Mouse (Mus musculus) heart, embryonic 13.5 days (tissue): ENCODE results near the gene Pon2. TPM values are rescaled to one million over a fixed set of nuclear protein-coding genes. Genes with fewer than 3 reads are reported as not detected.
"Not testable (repeated sequence)": the region's sequence is repeated elsewhere in the genome, so short reads cannot be mapped to it uniquely, and the experiment has no call there.

Source experiments
- ATAC-seq: fragments of 200-750 bp; cut with Nextera tagmentation; 2 replicates; pipeline ENCODE4 v1.8.0; 2017; ENCODE audit warnings: moderate TSS enrichment; ENCODE audit not compliant: insufficient number of reproducible peaks, low FRiP score, low TSS enrichment; ENCODE audit errors: extremely low read depth
- H3K27ac ChIP-seq: fragments of 300-500 bp; sonication (generic); replicated peaks from 2 replicates; pipeline ENCODE4 v1.5.1; 2015; ENCODE audit warnings: moderate library complexity, mild to moderate bottlenecking, inconsistent platforms
- H3K27me3 ChIP-seq: fragments of 300-500 bp; sonication (generic); replicated peaks from 2 replicates; pipeline ENCODE4 v1.6.1; 2015; ENCODE audit warnings: mild to moderate bottlenecking, inconsistent platforms
- H3K36me3 ChIP-seq: fragments of 300-500 bp; sonication (generic); 2 replicates; pipeline ENCODE4 v1.6.1; 2015; ENCODE audit warnings: mild to moderate bottlenecking, inconsistent platforms
- H3K4me1 ChIP-seq: fragments of 300-500 bp; sonication (generic); 2 replicates; pipeline ENCODE4 v1.6.1; 2015; ENCODE audit warnings: inconsistent platforms
- H3K4me2 ChIP-seq: fragments of 300-500 bp; sonication (generic); 2 replicates; pipeline ENCODE4 v1.6.1; 2015; ENCODE audit warnings: inconsistent platforms, mild to moderate bottlenecking, moderate library complexity
- H3K4me3 ChIP-seq: fragments of 300-500 bp; sonication (generic); 2 replicates; pipeline ENCODE4 v1.5.1; 2015; ENCODE audit warnings: moderate library complexity, mild to moderate bottlenecking, inconsistent platforms
- H3K9ac ChIP-seq: fragments of 300-500 bp; sonication (generic); 2 replicates; pipeline ENCODE4 v1.6.1; 2015; ENCODE audit warnings: inconsistent platforms, mild to moderate bottlenecking, moderate library complexity
- H3K9me3 ChIP-seq: fragments of 300-500 bp; sonication (generic); 2 replicates; pipeline ENCODE4 v1.6.1; 2016; ENCODE audit warnings: inconsistent platforms
- WGBS: fragments of 180-500 bp; shearing (Covaris S2); methylation state at CpG from one replicate; pipeline ENCODE4 v1.1.7; 2015; ENCODE audit warnings: mixed read lengths; 5-methylcytosine and 5-hydroxymethylcytosine counted together
- polyA plus RNA-seq: library from polyadenylated mRNA; unstranded; fragments of >200 nt; fragmentation: Nextera tagmentation; extraction: Ambion mirVana; gene quantifications from 2 replicates; pipeline ENCODE4 v1.2.1, GENCODE M21; 2015

Pon2 gene
- polyA plus RNA-seq, 1 experiment from 2014 or later, result 37.2 TPM

DNA sequence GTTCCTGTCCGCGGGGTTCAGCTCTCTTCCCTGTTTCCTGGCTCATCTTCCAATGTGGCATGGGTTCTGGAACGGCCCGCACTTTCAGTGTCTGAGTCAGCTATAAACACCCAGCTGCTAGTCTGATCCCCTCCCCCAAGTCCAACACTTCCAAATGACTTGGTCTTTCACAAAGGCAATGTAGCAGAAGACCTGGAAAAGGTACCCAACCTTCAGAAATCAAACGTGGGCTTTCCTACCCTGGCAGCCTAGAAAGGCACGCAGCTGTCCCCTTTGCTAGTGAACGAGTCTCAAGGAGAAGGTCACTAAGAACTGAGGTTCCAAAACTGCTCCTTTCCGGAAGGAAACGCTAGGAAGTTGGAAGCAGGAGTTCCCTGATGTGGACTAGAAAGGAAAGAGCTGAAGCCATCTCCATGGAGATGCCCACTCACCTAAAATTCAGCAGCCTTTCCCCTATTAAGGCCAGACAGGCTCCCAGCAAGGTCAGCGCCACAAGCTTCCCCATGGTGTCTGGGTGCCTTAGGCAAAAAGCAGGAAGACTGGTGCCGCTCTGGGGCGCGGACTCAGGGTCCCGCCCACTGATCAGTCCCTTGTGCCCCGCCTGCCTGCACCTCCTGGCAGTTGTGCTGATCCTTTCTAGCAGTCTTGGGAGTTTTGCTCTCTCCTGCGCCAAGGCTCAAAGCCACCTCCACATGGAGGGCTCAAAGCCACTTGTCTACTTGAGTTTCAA lies 42.4 kb downstream of the Pon2 start, which contains the start of gene Pon3:
Pon3 (minus strand) TSS at position 565 of the 730 bp plus-strand sequence.
- Histone ChIP-seq H3K4me3 (peak within 1 kb of the TSS; percentile 64), H3K4me2 (peak within 1 kb of the TSS; percentile 75), H3K9ac (peak within 1 kb of the TSS; percentile 82), H3K27ac (peak within 1 kb of the TSS; percentile 73), H3K9me3 (no peaks in the 10 kb centered on the region), H3K4me1 (peaks cover 20% of the 10 kb centered on the region), H3K36me3 (peaks cover 6% of the 10 kb centered on the region; the same call in 1 of the 2 replicates), H3K27me3 (no peaks in the 10 kb centered on the region)
- peak; percentile 71; the same call in 1 of the 2 replicates for ATAC-seq
- 3% methylated on average over 16 of the region's 16 CpGs for WGBS

DNA sequence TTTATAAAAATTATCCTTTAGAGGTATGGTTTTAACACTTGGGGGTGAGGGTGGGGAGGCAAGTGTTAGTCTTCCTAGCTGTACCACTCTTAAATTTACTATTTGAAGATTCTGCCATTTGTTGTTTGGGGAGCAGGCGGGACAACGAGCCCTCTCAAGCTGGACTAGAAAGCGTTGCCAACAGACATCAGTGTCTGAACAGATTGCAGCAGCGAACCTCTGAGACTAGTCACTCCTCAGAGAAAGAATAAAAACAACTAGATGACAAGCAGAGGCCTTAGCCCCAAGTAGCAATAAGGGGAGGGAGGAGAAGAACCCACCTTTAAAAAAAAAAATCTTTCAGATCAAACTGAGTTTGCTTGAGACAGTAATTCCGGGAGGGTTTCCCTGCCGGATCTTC lies 43.0 kb downstream of the Pon2 start:
- Histone ChIP-seq H3K9me3 (no peaks in the 10 kb centered on the region), H3K27me3 (no peaks in the 10 kb centered on the region), H3K9ac (peak overlapping the region; percentile 82), H3K4me3 (peak overlapping the region; percentile 64), H3K27ac (peak overlapping the region; percentile 73; the same call in 1 of the 2 replicates), H3K36me3 (peaks cover 6% of the 10 kb centered on the region; the same call in 1 of the 2 replicates), H3K4me1 (peaks cover 20% of the 10 kb centered on the region), H3K4me2 (peak overlapping the region; percentile 75)
- ATAC-seq, result no peak
- WGBS, result 27% methylated on average over 6 of the region's 6 CpGs

DNA sequence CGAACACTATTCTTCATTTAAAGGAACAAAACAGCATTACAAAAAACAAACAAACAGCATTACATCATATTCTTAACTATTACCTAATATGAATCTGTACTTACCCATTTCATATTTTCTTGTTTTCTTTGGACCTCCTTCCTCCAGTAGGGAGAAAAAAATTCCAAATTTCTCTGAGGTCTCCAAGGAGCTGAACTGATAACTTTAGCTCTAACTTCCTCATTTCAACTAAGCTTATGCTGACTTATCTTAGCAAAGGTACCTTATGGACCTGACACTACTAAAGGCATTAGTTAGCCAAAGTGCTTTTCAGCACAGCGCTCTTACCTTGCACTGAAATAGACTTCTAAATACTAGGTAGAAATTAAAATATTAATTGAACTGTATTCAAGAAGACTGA lies 43.4 kb downstream of the Pon2 start:
- 95% methylated on average over 2 of the region's 2 CpGs for WGBS
- peak overlapping the region; percentile 82 for H3K9ac ChIP-seq
- no peak overlapping the region for H3K27ac ChIP-seq
- peak overlapping the region; percentile 64 for H3K4me3 ChIP-seq
- peaks cover 6% of the 10 kb centered on the region; the same call in 1 of the 2 replicates for H3K36me3 ChIP-seq
- peaks cover 20% of the 10 kb centered on the region for H3K4me1 ChIP-seq
- peak overlapping the region; percentile 75 for H3K4me2 ChIP-seq
- ATAC-seq, result no peak
- no peaks in the 10 kb centered on the region for H3K9me3 ChIP-seq
- no peaks in the 10 kb centered on the region for H3K27me3 ChIP-seq

DNA sequence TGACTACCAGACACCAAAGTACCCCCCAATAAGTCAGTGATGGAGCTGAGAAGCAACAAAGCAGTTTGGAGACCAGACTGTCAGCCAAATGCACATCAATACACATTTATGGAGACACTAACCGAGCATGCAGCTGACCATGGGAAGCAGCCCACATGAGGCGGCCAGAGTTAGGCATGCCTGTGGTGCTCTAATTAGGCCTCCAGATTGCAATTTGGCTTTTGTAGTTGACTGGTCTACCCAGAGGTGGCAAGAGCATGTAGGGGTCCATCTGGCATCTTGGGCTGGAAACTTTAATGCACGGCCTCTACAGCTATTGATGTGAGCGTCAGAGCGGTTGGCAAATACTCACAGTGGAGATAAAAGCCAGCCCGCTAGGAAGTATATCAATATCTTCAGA lies 52.3 kb downstream of the Pon2 start:
- Histone ChIP-seq H3K27ac (no peak overlapping the region), H3K9me3 (no peaks in the 10 kb centered on the region), H3K4me3 (no peak overlapping the region), H3K27me3 (no peaks in the 10 kb centered on the region), H3K36me3 (peaks cover 33% of the 10 kb centered on the region), H3K4me2 (no peak overlapping the region), H3K4me1 (no peaks in the 10 kb centered on the region), H3K9ac (no peak overlapping the region)
- 93% methylated on average over 6 of the region's 6 CpGs for WGBS
- no peak for ATAC-seq

DNA sequence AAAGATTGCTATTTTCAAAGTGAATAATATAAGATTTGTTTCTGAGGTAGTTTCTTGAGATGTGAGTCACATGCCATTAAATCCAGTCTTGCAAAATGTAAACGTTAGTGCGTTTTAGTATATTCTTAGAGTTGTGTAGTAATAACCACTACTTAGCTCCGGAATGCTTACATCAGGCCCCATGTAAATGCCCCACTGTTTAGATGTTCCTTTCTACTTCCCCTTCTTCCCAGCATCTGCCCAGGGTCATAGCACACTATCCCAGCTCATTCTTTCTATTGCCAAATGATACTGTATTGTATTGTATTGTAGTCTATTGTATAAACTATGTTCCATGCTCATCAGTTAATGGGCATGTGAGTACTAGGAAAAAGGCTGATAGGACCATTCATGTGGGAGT lies 59.5 kb downstream of the Pon2 start:
- Histone ChIP-seq H3K36me3 (peaks cover 53% of the 10 kb centered on the region), H3K4me3 (no peak overlapping the region), H3K27me3 (no peaks in the 10 kb centered on the region), H3K4me1 (no peaks in the 10 kb centered on the region), H3K9me3 (no peaks in the 10 kb centered on the region), H3K4me2 (no peak overlapping the region), H3K27ac (no peak overlapping the region), H3K9ac (no peak overlapping the region)
- ATAC-seq, result no peak
- WGBS, result 92% methylated on average over 3 of the region's 3 CpGs

DNA sequence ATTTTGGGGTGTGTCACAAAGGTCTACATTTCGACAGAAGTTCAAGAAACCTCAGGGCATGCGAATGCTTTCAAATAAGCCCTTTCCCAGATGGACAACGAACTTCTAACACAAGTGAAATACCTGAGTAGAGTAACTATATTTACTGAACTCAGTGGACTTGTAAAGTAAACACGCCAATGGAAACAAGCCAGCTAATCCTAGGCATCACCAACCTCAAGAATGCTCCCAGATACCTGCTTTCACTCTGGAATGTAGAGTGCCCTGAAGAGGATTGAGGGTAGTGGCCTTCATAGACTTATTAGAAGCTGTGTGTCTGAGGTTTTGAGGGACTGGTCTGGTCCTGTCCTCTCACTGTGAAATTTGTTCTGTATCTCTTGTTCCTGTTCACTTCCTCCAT lies 60.7 kb downstream of the Pon2 start:
- Histone ChIP-seq H3K27me3 (no peaks in the 10 kb centered on the region), H3K9ac (no peak overlapping the region), H3K27ac (no peak overlapping the region), H3K36me3 (peaks cover 50% of the 10 kb centered on the region), H3K9me3 (no peaks in the 10 kb centered on the region), H3K4me1 (no peaks in the 10 kb centered on the region), H3K4me3 (no peak overlapping the region), H3K4me2 (no peak overlapping the region)
- WGBS, result 81% methylated on average over 4 of the region's 4 CpGs
- ATAC-seq, result no peak

DNA sequence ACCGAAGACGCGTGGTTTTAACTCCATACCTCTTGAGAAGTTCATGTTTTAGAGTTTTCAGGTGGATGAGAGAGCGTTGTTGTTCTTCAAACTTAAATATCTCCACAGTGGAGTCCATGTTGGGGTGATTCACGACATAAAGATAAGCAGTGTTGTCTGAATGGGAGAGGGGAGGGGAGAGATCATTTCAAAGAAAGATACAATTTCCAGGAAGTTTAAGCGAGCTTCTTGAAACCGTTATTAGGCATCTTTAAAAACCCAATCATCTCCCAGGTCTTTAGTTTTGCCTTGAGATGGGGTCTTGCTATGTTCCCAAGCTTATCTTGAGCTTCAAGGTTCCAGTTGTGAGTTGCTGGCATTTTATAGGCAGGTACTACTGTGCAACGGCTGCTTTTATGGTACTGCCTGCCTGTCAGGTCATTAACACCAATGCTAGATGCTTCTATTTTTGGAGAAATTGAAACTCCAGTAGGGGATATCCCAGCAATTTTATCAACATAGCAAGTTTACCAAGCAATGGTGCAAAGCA lies 61.3 kb downstream of the Pon2 start:
- H3K27me3 ChIP-seq, result no peaks in the 10 kb centered on the region

DNA sequence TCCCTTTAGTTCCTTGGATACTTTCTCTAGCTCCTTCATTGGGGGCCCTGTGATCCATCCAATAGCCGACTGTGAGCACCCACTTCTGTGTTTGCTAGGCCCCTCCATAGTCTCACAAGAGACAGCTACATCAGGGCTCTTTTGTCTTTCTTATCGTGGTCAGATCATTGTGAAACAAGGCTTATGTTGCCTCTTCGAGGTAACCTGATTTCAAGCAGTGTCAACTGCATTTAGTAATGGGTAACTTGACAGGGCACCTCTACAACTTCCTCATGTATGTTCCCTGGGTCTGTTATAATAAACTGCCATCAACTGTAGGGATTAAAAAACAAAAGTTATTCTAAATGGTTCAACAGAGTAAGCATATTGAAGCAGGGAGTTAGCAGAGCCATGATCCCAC lies 63.7 kb downstream of the Pon2 start:
- H3K27me3 ChIP-seq, result no peaks in the 10 kb centered on the region
- ATAC-seq, result no peak
- no peak overlapping the region for H3K4me3 ChIP-seq
- no peaks in the 10 kb centered on the region for H3K4me1 ChIP-seq
- WGBS, result 67% methylated on average over 3 of the region's 3 CpGs
- H3K4me2 ChIP-seq, result no peak overlapping the region
- peaks cover 64% of the 10 kb centered on the region for H3K36me3 ChIP-seq
- no peaks in the 10 kb centered on the region for H3K9me3 ChIP-seq
- H3K9ac ChIP-seq, result no peak overlapping the region
- H3K27ac ChIP-seq, result no peak overlapping the region

More for the DNA sequence above, 61.3 kb downstream of the Pon2 start:
- Histone ChIP-seq H3K27ac (no peak overlapping the region), H3K4me3 (no peak overlapping the region), H3K9me3 (no peaks in the 10 kb centered on the region), H3K4me1 (no peaks in the 10 kb centered on the region), H3K36me3 (peaks cover 50% of the 10 kb centered on the region), H3K4me2 (no peak overlapping the region), H3K9ac (no peak overlapping the region)
- no peak for ATAC-seq
- WGBS, result 86% methylated on average over 8 of the region's 8 CpGs

DNA sequence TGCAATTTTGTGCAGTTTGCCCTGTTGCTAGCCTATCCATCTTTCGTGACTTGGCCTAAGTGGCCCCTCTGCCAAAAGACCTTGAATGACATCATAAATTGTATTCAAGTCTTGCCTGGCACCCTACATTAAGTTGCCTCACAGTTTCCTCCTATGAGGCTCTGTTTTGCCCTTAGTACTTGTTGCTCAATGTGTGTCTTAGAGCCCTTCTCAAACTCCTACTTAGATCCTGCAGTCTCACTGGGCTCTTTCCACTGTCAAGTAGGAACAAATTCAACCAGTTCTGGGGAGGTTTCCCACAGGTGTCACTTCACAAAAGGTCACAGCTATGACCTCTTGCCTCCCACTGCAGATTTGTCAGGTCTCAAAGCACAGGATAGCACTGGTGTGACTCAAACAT lies 64.4 kb downstream of the Pon2 start:
- Histone ChIP-seq H3K4me2 (no peak overlapping the region), H3K9ac (no peak overlapping the region), H3K36me3 (peaks cover 63% of the 10 kb centered on the region), H3K4me3 (no peak overlapping the region), H3K4me1 (no peaks in the 10 kb centered on the region), H3K27ac (no peak overlapping the region), H3K9me3 (no peaks in the 10 kb centered on the region), H3K27me3 (no peaks in the 10 kb centered on the region)
- 83% methylated on average over 1 of the region's 1 CpGs for WGBS
- ATAC-seq, result no peak

DNA sequence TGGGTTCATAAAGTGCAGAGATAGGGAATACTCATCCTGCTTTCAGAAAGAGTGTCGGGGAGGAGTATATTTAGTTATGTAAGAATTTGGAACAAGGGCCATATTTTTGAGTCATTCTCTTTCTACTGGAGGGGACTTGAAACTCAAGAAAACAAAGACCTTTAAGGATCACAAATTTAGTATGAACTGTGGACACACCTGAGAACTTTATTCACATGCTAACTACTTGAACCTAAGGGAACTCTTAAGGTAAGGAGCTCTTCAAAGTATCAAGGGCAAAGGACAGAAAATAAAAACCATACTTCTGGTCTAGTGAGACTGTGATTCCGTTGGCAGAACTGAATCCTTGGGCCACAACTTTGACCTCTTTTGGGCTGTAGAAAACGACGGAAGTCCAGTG lies 66.2 kb downstream of the Pon2 start:
- WGBS, result 83% methylated on average over 4 of the region's 4 CpGs
- no peak for ATAC-seq
- Histone ChIP-seq H3K36me3 (peaks cover 56% of the 10 kb centered on the region), H3K4me3 (no peak overlapping the region), H3K4me1 (no peaks in the 10 kb centered on the region), H3K4me2 (no peak overlapping the region), H3K9ac (no peak overlapping the region), H3K27me3 (no peaks in the 10 kb centered on the region), H3K27ac (no peak overlapping the region), H3K9me3 (no peaks in the 10 kb centered on the region)

DNA sequence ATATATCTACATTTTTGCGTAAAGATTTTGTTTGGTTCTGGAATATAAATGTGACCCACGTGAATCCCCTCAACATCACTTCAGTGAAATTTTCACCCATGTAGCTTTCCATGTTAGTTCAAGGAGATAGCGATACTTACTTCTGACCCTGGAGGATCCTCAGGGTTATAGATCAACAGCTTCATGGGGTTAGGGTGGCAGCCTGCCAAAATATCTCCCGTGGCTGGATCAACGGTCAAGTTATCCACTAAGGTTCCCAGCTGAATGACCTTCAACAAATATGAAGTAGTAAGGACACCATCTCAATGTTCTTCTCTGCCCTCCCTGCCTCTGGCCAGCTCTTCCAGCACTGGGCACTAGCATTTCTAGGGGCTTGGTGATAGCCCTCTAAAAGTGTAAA lies 68.0 kb downstream of the Pon2 start:
- no peak for ATAC-seq
- Histone ChIP-seq H3K9me3 (no peaks in the 10 kb centered on the region), H3K4me3 (no peak overlapping the region), H3K27ac (no peak overlapping the region), H3K36me3 (peaks cover 46% of the 10 kb centered on the region), H3K4me2 (no peak overlapping the region), H3K9ac (no peak overlapping the region), H3K4me1 (no peaks in the 10 kb centered on the region), H3K27me3 (no peaks in the 10 kb centered on the region)
- 74% methylated on average over 5 of the region's 5 CpGs for WGBS

DNA sequence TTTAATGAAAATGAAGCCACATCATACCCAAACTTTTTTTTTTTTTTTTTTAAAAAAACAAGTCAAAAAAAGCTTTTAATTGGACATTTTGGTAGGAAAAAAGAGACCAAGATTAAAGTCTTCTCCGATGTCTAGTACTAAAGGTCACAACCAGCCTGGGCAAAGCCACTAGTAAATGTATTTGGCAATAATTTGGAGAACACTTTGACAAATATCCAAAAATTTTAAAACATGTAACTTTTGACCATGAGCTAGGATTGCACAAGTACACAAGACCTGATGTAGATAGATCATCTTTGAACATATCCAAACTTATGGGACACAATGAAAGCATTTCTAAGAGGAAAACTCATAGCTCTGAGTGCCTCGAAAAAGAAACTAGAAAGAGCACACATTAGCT lies 74.7 kb downstream of the Pon2 start:
- H3K27ac ChIP-seq, H3K4me2 ChIP-seq, H3K27me3 ChIP-seq, ATAC-seq, H3K9me3 ChIP-seq, H3K4me1 ChIP-seq, H3K4me3 ChIP-seq, H3K9ac ChIP-seq: not testable (repeated sequence)
- peaks cover 14% of the 10 kb centered on the region for H3K36me3 ChIP-seq
- WGBS, result 88% methylated on average over 2 of the region's 2 CpGs
